Mouse (Mus musculus): ENCODE results near the gene Maz. TPM values are rescaled to one million over a fixed set of nuclear protein-coding genes. Genes with fewer than 3 reads are reported as not detected.

Gene Maz
- polyA plus RNA-seq, 1 experiment from 2014 or later: 38.1 TPM

DNA sequence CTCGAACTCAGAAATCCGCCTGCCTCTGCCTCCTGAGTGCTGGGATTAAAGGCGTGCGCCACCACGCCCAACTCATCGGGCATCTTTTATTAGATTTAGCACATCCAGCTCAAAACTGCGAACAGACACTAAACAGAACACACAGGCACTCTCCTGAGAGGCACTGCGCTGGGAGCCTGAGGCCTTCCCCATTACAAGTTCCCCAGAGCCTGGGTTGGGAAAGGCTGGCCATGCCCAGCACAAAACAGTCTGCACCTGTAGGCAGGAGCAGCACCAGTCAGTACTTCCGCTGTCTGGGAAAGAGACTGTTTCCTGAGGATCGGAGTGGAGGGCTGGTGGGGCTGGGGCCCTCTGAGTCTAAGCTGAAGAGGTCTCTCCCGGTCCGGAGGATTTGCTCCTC is 11.8 kb downstream of the Maz start:
- Histone ChIP-seq H3K27ac (replicated peaks) (peak overlapping the region; percentile 95; the same call in 1 of the 2 replicates), H3K4me2 (peak overlapping the region; percentile 96), H3K9ac (no peak overlapping the region), H3K9me3 (replicated peaks) (no peaks in the 10 kb centered on the region), H3K27me3 (no peaks in the 10 kb centered on the region), H3K36me3 (replicated peaks) (peaks cover 16% of the 10 kb centered on the region), H3K4me3 (replicated peaks) (peak overlapping the region; percentile 78; the same call in 1 of the 2 replicates), H3K4me1 (replicated peaks) (peaks cover 63% of the 10 kb centered on the region)
- WGBS (ENCODE audit: insufficient replicate concordance): 87% methylated on average over 12 of the region's 12 CpGs
- ATAC-seq (ENCODE audit: insufficient read depth): no peak

DNA sequence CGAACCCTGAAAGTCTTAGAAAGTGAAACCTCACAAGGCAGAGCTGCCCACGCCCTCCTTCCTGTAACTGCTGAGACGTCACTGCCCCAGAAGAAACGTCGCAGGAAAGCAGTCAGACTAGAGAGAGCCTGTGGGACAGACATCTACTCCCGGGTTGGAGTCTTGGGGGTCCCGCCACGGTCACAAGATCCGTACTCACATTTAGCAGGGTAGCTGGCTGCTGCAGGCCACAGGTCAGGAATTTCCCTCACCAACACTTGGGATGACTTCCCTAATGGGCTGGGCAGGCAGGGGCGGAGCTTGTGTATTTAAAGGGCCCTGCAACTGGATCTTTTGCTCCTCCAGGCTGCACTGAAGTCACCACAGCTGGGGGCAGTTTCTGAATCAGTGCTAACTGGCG is 12.5 kb downstream of the Maz start, which contains the start of gene Mvp:
TSS of gene Mvp (minus strand) at position 302 of the 400 bp plus-strand sequence.
- Histone ChIP-seq H3K9me3 (replicated peaks) (no peaks in the 10 kb centered on the region), H3K4me2 (peak within 1 kb of the TSS; percentile 96), H3K4me3 (replicated peaks) (peak within 1 kb of the TSS; percentile 78), H3K27ac (replicated peaks) (peak within 1 kb of the TSS; percentile 95), H3K27me3 (no peaks in the 10 kb centered on the region), H3K9ac (peak within 1 kb of the TSS; percentile 52), H3K36me3 (replicated peaks) (peaks cover 16% of the 10 kb centered on the region), H3K4me1 (replicated peaks) (peaks cover 68% of the 10 kb centered on the region)
- WGBS (ENCODE audit: insufficient replicate concordance): 20% methylated on average over 11 of the region's 11 CpGs
- ATAC-seq (ENCODE audit: insufficient read depth): no peak

DNA sequence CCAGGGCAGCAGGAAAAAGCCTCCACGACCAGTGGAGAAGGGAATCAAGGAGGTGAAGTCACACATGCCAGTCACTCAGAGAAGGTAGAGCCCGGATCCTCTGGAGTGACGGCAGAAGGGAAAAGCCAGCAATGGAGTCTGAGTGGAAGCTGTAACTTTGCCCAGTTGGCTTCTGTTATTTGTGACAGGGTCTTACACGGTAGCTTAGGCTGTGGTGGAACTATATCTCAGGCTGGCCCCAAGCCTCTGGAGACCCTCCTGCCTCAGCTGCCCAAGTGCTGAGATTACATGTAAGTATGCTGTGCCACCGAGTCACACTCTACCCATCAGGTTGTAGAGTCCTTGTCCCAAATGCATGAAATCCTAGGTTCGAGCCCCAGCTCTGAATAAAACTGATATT is 13.5 kb downstream of the Maz start:
- 76% methylated on average over 6 of the region's 6 CpGs for WGBS (ENCODE audit: insufficient replicate concordance)
- H3K9me3 ChIP-seq (replicated peaks): no peaks in the 10 kb centered on the region
- H3K4me1 ChIP-seq (replicated peaks): peaks cover 74% of the 10 kb centered on the region
- no peaks in the 10 kb centered on the region for H3K27me3 ChIP-seq
- peaks cover 16% of the 10 kb centered on the region for H3K36me3 ChIP-seq (replicated peaks)
- peak overlapping the region; percentile 64 for H3K4me3 ChIP-seq (replicated peaks)
- H3K27ac ChIP-seq (replicated peaks): no peak overlapping the region; the same call in 1 of the 2 replicates
- no peak for ATAC-seq (ENCODE audit: insufficient read depth)
- no peak overlapping the region for H3K9ac ChIP-seq
- peak overlapping the region; percentile 96 for H3K4me2 ChIP-seq

DNA sequence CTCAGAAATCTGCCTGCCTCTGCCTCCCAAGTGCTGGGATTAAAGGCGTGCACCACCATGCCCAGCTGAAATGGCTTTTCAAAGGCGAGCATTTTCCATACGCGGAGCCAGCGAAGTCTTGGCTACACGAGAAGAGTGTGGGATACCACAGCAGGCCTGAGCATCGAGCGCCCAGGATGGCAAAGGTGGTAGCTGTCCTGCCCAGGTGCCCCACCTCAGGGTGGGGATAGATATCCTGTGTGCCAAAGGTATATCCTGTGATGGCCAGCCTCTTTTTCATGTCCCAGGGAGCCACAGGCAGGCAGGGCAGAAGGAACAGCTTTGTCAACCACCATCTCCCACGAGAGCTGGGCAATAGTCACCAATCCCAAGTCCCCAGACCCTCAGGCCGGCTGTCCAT is 14.0 kb downstream of the Maz start:
- Histone ChIP-seq H3K9me3 (replicated peaks) (no peaks in the 10 kb centered on the region), H3K36me3 (replicated peaks) (peaks cover 16% of the 10 kb centered on the region), H3K27ac (replicated peaks) (no peak overlapping the region; the same call in 1 of the 2 replicates), H3K4me2 (0 out of 2 replicates have a peak overlapping the region, but pooled peaks have one; percentile 96), H3K4me1 (replicated peaks) (peaks cover 74% of the 10 kb centered on the region), H3K9ac (no peak overlapping the region), H3K4me3 (replicated peaks) (no peak overlapping the region), H3K27me3 (no peaks in the 10 kb centered on the region)
- 87% methylated on average over 10 of the region's 10 CpGs for WGBS (ENCODE audit: insufficient replicate concordance)
- no peak for ATAC-seq (ENCODE audit: insufficient read depth)

DNA sequence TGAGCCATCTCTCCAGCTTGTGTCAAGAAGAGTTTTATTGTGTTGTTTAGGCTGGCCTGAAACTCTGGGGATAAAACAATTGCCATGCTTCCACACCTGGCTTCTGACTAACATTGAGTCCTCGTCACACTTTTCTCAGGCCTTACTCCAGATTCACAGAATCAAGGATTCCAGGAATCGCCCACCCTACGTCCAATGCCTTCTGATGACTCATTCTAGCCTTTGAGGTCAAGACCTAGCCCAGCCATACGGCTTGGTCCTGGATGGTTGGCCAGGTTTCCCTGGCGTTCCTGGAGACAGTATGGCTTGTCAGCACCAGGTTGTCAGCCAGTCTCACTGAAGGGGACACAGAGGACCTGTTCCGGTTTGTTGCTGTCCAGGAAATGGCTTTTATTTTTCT is 14.5 kb downstream of the Maz start:
- Histone ChIP-seq H3K36me3 (replicated peaks) (peaks cover 16% of the 10 kb centered on the region), H3K27me3 (no peaks in the 10 kb centered on the region), H3K9ac (no peak overlapping the region), H3K9me3 (replicated peaks) (no peaks in the 10 kb centered on the region), H3K27ac (replicated peaks) (0 out of 2 replicates have a peak overlapping the region, but pooled peaks have one; percentile 34), H3K4me2 (no peak overlapping the region), H3K4me3 (replicated peaks) (no peak overlapping the region), H3K4me1 (replicated peaks) (peaks cover 74% of the 10 kb centered on the region)
- WGBS (ENCODE audit: insufficient replicate concordance): 67% methylated on average over 6 of the region's 6 CpGs
- ATAC-seq (ENCODE audit: insufficient read depth): no peak

DNA sequence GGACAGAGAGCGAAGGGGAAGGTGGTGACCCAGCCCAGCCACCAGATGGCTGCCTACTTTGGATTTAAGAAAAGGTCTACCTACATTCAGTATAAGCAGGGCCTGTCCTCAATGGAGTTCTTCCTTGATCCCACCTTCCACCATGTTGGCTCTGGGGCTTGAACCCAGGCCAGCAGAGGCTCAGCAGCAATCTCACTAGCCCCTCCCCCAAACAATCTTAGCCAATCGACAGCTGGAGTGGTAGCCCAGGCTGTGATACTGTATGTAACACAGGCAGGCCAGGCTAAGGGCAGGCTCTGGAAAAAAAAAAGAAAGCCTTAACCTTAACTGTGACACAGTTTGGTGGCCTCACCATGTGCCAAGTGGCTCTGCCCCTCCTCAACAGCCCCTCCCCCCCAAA is 15.1 kb downstream of the Maz start:
- Histone ChIP-seq H3K9me3 (replicated peaks) (no peaks in the 10 kb centered on the region), H3K4me2 (no peak overlapping the region), H3K4me3 (replicated peaks) (no peak overlapping the region), H3K36me3 (replicated peaks) (peaks cover 16% of the 10 kb centered on the region), H3K27ac (replicated peaks) (peak overlapping the region; percentile 34; the same call in 1 of the 2 replicates), H3K9ac (no peak overlapping the region), H3K27me3 (no peaks in the 10 kb centered on the region), H3K4me1 (replicated peaks) (peaks cover 76% of the 10 kb centered on the region)
- ATAC-seq (ENCODE audit: insufficient read depth): no peak
- 65% methylated on average over 2 of the region's 2 CpGs for WGBS (ENCODE audit: insufficient replicate concordance)

DNA sequence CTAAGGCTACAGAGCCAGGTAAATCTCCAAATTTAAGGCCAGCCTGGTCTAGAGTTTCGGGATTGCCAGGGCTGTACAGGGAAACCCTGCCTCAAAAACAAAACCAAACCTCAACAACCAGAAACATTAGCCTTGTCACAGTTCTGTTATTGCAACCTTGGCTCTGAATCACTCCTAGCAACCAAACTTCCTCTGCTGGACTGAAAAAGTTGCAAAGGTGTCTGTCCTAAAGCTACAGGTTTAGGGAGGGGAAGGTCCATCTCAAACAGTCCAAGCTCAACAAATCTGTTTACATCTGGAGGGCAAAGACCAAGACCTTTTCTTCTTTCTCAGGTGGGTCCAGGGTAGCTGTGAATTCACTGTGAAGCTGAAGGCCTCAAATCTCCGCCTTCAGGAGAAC is 15.8 kb downstream of the Maz start:
- 74% methylated on average over 2 of the region's 2 CpGs for WGBS (ENCODE audit: insufficient replicate concordance)
- peak overlapping the region; percentile 34; the same call in 1 of the 2 replicates for H3K27ac ChIP-seq (replicated peaks)
- H3K4me1 ChIP-seq (replicated peaks): peaks cover 77% of the 10 kb centered on the region

DNA sequence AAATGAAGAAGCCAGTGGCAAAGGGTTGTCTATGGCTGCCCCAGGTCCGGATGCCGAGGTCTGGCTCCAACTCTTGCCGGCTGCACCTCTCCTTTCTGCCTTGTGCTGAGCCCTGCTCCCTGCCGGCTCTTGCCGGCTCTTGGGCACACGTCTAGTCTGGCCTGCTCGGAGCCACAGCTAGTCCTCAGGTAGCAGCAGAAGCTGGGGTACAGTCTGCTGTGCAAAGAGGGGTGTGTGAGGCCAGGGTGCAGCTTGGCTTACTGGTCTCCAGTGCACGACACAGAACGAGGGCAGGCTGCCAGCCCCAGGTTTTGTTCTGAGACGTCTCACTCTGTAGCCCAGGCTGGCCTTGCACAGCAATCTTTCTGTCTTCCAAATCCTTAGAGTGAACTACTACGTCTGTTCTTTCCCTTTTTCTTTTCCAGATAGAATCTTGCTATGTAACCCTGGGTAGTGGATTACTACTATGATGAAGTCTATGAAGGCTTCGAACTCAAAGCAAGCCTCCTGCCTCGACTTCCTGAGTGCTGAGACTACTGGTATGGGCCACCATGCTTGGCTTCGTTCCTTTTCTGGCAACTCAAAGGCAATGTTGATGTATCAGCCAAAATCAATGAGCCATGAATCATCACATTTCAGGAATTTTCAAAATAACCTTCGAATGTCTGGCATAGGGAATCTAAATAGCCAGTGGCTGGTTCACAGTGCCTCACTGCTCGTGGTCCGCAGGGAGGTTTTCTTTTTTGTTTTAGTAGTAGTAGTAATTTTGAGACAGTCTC is 17.3 kb downstream of the Maz start:
- no peak overlapping the region for H3K4me3 ChIP-seq (replicated peaks)
- WGBS (ENCODE audit: insufficient replicate concordance): 70% methylated on average over 17 of the region's 17 CpGs
- peak overlapping the region; percentile 55; the same call in 1 of the 2 replicates for H3K4me2 ChIP-seq
- H3K9me3 ChIP-seq (replicated peaks): no peaks in the 10 kb centered on the region
- H3K27ac ChIP-seq (replicated peaks): peak overlapping the region; percentile 88
- H3K9ac ChIP-seq: no peak overlapping the region
- ATAC-seq (ENCODE audit: insufficient read depth): no peak
- peaks cover 5% of the 10 kb centered on the region; the same call in 1 of the 2 replicates for H3K36me3 ChIP-seq (replicated peaks)
- no peaks in the 10 kb centered on the region for H3K27me3 ChIP-seq
- peaks cover 66% of the 10 kb centered on the region for H3K4me1 ChIP-seq (replicated peaks)

More for the DNA sequence above, 15.8 kb downstream of the Maz start:
- Histone ChIP-seq H3K9ac (no peak overlapping the region), H3K27me3 (no peaks in the 10 kb centered on the region), H3K9me3 (replicated peaks) (no peaks in the 10 kb centered on the region), H3K4me2 (no peak overlapping the region), H3K4me3 (replicated peaks) (no peak overlapping the region), H3K36me3 (replicated peaks) (peaks cover 16% of the 10 kb centered on the region)
- no peak for ATAC-seq (ENCODE audit: insufficient read depth)

DNA sequence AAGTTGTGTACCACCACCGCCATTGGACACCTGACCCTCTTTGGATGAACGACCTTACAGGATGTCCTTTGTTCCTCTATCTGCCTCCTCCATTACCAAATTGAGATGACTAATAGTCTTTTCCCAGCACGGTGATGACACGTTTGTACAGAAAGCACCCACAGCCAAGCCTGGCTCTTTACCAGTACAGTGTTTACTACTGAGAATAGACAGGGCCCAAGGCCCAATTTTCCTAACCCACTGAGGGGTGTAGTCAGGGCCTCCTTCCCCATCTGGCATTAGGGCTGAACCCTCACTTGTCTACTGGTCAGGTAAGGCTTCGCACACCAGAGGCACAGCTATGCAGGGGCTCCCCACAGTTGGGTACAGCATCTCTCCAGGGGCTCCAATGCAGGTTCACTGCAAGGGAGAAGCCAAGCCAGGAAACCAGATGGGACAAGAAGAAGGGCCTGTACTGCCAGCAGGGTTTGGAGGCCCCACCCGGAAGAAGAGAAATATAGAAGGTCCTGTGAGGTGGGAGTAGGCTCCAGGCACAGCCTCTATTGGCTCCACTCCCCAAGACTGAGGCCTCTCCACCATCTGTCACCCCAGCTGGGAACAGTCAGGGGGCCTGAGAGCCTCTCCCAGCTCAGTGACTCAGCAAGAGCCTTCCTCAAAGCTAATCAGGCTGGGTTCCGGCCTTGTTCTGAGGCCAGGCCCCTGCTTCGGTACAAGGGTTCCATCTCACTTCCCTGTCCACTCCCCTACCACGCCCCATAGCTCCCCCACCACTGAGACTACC is 18.4 kb downstream of the Maz start:
- H3K9ac ChIP-seq: peak overlapping the region; percentile 41
- H3K9me3 ChIP-seq (replicated peaks): no peaks in the 10 kb centered on the region
- peak overlapping the region; percentile 9; the same call in 1 of the 2 replicates for H3K4me3 ChIP-seq (replicated peaks)
- peak overlapping the region; percentile 88 for H3K27ac ChIP-seq (replicated peaks)
- peaks cover 55% of the 10 kb centered on the region for H3K4me1 ChIP-seq (replicated peaks)
- H3K27me3 ChIP-seq: no peaks in the 10 kb centered on the region
- 29% methylated on average over 9 of the region's 9 CpGs for WGBS (ENCODE audit: insufficient replicate concordance)
- H3K4me2 ChIP-seq: peak overlapping the region; percentile 55
- H3K36me3 ChIP-seq (replicated peaks): peaks cover 5% of the 10 kb centered on the region; the same call in 1 of the 2 replicates
- peak; percentile 91 for ATAC-seq (ENCODE audit: insufficient read depth)

DNA sequence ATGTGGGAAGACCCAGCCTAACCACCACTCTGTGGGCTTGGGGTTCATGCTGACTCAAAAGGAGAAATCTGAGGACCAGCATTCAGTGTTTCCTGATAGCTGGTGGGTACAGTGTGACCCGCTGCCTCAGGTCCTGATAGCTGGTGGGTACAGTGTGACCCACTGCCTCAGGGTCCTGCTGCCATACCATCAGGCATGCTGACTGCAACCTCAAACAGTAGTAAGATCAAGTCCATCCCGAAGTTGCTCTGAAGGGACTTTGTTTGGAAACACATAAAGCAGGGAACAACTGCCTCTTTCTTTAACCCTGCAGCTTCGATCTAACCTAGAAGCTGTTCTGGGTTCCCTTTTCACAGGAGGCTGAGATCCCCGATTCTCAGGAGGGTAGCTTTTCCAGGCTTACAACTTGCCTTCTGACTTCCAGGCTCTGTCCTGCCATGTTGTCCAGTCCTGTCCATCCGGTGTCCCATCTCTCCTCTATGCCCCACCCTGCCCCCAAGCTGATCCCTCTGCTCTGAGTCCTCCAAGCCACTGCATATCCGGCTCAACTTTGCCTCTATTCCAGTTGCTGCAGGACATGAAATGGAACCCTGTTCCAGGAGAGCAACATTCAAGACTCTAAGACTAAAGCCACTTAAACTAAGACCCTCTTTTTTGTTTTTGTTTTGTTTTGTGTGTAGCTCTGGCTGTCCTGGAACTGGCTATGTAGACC is 19.4 kb downstream of the Maz start:
- no peak for ATAC-seq (ENCODE audit: insufficient read depth)
- Histone ChIP-seq H3K27me3 (no peaks in the 10 kb centered on the region), H3K9ac (no peak overlapping the region), H3K4me1 (replicated peaks) (peaks cover 48% of the 10 kb centered on the region), H3K36me3 (replicated peaks) (peaks cover 4% of the 10 kb centered on the region; the same call in 1 of the 2 replicates), H3K27ac (replicated peaks) (no peak overlapping the region; the same call in 1 of the 2 replicates), H3K9me3 (replicated peaks) (no peaks in the 10 kb centered on the region), H3K4me3 (replicated peaks) (no peak overlapping the region), H3K4me2 (no peak overlapping the region)
- WGBS (ENCODE audit: insufficient replicate concordance): 79% methylated on average over 6 of the region's 6 CpGs
